Mouse (Mus musculus): ENCODE results near the gene Itch. TPM values are rescaled to one million over a fixed set of nuclear protein-coding genes. Genes with fewer than 3 reads are reported as not detected.
A peak's percentile ranks its signal among the peaks of the same experiment; 100 is the strongest.

Itch gene
- 44.7 and 48.9 TPM in 2 replicates for polyA plus RNA-seq (2014; fragmentation: Nextera tagmentation; extraction: Ambion mirVana)

DNA sequence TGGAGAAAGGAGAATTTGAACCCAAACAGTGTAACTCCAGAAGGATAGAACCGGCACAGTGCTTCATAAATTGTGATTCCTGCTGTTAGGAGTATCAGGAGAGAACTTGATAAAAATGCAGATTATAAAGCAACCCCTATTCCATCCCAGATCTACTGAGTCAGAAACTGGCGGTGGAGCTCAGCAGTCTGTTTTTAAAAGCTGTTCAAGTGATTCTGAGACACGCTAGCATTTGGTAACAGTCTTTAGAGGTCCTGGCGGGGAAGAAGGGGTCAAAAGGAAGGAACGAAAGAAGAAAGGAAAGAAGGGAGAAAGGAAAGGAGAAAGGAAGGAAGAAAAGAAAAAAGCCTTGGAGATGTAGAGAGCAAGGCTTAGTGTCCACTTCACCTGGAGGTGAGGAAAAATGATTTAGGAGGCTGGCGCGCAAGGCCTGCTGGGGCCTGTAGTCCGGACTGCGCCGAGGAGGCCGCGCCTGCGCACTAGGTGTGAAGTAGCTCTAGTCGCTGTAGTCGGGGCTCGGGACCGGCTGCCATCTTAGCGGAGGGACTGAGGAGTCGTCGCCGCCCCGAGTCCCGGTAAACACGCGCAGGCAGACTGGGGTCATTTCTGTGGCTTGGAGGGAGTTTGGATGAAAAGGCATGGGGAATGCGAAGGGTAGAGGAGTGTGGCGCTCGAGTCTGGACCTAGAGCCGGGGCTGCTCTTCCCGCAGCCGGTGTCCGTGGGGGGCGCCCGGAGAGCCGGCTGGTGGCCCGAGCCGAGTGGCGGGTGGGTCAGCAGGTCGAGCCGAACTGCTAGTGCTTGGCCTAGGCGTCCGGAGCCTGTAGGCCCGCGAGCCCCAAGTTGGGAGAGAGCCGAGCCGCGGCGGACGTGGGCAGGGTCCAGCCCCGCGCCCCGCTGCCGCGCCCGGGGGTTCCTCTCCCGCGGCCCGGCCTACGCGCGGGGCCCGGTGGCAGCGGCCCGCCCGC, at the start of gene Itch:
Gene Itch, plus strand, starts transcription at position 499 of the 966 bp plus-strand sequence.
- H3K4me3 ChIP-seq (ENCODE audit: low read depth, low read length): peak within 1 kb of the TSS; percentile 92
- 4% methylated on average over 40 of the region's 65 CpGs for WGBS
- no peaks in the 10 kb centered on the region; the same call in 1 of the 2 replicates for H3K27me3 ChIP-seq (ENCODE audit: control insufficient read depth, insufficient read depth, low read length)
- H3K27ac ChIP-seq (ENCODE audit: low read depth, low read length): peak within 1 kb of the TSS; percentile 83
- H3K9me3 ChIP-seq (ENCODE audit: control insufficient read depth, low read length): no peaks in the 10 kb centered on the region
- H3K4me1 ChIP-seq (ENCODE audit: control insufficient read depth, insufficient read depth, low read length): peaks cover 19% of the 10 kb centered on the region
- peak; percentile 98 for ATAC-seq (ENCODE audit: low read depth)
- no peaks in the 10 kb centered on the region; the same call in 1 of the 2 replicates for H3K36me3 ChIP-seq (ENCODE audit: control insufficient read depth, insufficient read depth, low read length)
- peak within 1 kb of the TSS; percentile 81 for H3K4me2 ChIP-seq (ENCODE audit: low read depth, low read length)
- peak within 1 kb of the TSS; percentile 95 for H3K9ac ChIP-seq (replicated peaks; ENCODE audit: low read depth, low read length)

DNA sequence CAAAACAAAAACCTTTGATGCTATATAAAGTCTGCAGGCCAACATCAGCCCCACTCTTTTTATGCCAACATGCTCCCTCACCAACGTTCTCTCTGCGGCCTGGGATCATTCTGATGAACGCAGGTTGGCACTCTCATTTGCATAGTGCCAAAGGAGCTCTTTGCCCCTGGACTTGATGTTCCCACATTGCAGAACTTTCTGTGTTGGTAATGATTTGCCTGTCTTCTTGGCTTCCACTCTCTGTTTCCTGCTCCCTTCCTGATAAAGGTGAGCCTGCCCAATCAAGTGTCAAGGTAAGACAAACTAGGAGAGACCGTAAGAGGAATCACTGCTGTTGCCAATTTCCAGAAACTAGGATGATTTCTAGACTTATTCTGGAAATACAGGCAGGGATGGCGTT, 48.8 kb upstream of the Itch start:
- H3K9ac ChIP-seq (replicated peaks; ENCODE audit: low read depth, low read length): no peak overlapping the region
- no peaks in the 10 kb centered on the region for H3K27me3 ChIP-seq (ENCODE audit: control insufficient read depth, insufficient read depth, low read length)
- no peak overlapping the region for H3K27ac ChIP-seq (ENCODE audit: low read depth, low read length)
- H3K4me1 ChIP-seq (ENCODE audit: control insufficient read depth, insufficient read depth, low read length): no peaks in the 10 kb centered on the region
- H3K9me3 ChIP-seq (ENCODE audit: control insufficient read depth, low read length): no peaks in the 10 kb centered on the region
- no peak overlapping the region for H3K4me3 ChIP-seq (ENCODE audit: low read depth, low read length)
- no peak for ATAC-seq (ENCODE audit: low read depth)
- 85% methylated on average over 5 of the region's 5 CpGs for WGBS
- H3K36me3 ChIP-seq (ENCODE audit: control insufficient read depth, insufficient read depth, low read length): no peaks in the 10 kb centered on the region
- H3K4me2 ChIP-seq (ENCODE audit: low read depth, low read length): no peak overlapping the region

DNA sequence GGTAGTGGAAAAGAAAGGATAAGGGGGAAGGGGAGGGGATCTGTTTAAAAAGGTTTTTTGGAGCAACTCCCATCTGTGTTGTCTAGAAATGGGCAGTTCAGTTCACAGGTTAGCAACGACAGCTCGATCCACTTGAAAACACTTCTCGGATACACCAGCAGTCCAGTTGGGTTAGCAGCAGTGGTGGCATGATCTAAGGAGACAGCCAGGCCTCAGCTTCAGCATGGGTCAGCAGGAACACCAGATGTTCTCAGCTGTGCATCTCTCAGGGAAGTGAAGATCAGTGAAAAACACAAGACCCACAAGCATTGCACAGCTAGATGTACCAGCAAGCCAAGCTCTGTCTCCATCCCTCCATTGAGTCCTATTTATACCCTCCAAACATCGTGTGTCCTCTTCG, 47.0 kb upstream of the Itch start:
- 85% methylated on average over 5 of the region's 5 CpGs for WGBS
- H3K27me3 ChIP-seq (ENCODE audit: control insufficient read depth, insufficient read depth, low read length): no peaks in the 10 kb centered on the region
- no peak overlapping the region for H3K4me2 ChIP-seq (ENCODE audit: low read depth, low read length)
- H3K4me1 ChIP-seq (ENCODE audit: control insufficient read depth, insufficient read depth, low read length): no peaks in the 10 kb centered on the region
- H3K9ac ChIP-seq (replicated peaks; ENCODE audit: low read depth, low read length): no peak overlapping the region
- no peak overlapping the region for H3K27ac ChIP-seq (ENCODE audit: low read depth, low read length)
- H3K36me3 ChIP-seq (ENCODE audit: control insufficient read depth, insufficient read depth, low read length): no peaks in the 10 kb centered on the region
- H3K4me3 ChIP-seq (ENCODE audit: low read depth, low read length): no peak overlapping the region
- ATAC-seq (ENCODE audit: low read depth): no peak
- H3K9me3 ChIP-seq (ENCODE audit: control insufficient read depth, low read length): no peaks in the 10 kb centered on the region

DNA sequence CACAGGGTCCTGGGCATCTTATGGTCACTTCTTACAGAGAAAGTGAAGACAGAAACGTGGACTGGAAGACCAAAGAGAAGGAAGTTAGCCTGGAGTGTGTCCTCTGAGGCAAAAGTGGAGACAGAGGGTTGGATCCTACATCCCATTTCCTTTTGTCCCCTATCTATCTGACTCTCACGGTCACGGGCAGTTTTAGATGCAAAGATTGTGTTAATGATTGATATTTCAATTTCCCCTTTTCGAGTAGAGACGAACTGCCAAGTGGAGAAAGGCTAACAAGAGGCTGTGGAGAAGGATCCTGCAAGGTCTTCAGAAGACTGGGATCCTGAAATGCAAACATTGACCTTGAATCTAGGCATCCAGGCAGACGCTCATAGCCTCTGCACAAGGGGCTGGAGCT, 45.0 kb upstream of the Itch start:
- no peak overlapping the region for H3K27ac ChIP-seq (ENCODE audit: low read depth, low read length)
- no peak for ATAC-seq (ENCODE audit: low read depth)
- no peaks in the 10 kb centered on the region for H3K27me3 ChIP-seq (ENCODE audit: control insufficient read depth, insufficient read depth, low read length)
- no peak overlapping the region for H3K4me2 ChIP-seq (ENCODE audit: low read depth, low read length)
- H3K4me1 ChIP-seq (ENCODE audit: control insufficient read depth, insufficient read depth, low read length): no peaks in the 10 kb centered on the region
- 83% methylated on average over 6 of the region's 6 CpGs for WGBS
- H3K9ac ChIP-seq (replicated peaks; ENCODE audit: low read depth, low read length): no peak overlapping the region
- H3K36me3 ChIP-seq (ENCODE audit: control insufficient read depth, insufficient read depth, low read length): no peaks in the 10 kb centered on the region
- H3K9me3 ChIP-seq (ENCODE audit: control insufficient read depth, low read length): no peaks in the 10 kb centered on the region
- H3K4me3 ChIP-seq (ENCODE audit: low read depth, low read length): no peak overlapping the region

DNA sequence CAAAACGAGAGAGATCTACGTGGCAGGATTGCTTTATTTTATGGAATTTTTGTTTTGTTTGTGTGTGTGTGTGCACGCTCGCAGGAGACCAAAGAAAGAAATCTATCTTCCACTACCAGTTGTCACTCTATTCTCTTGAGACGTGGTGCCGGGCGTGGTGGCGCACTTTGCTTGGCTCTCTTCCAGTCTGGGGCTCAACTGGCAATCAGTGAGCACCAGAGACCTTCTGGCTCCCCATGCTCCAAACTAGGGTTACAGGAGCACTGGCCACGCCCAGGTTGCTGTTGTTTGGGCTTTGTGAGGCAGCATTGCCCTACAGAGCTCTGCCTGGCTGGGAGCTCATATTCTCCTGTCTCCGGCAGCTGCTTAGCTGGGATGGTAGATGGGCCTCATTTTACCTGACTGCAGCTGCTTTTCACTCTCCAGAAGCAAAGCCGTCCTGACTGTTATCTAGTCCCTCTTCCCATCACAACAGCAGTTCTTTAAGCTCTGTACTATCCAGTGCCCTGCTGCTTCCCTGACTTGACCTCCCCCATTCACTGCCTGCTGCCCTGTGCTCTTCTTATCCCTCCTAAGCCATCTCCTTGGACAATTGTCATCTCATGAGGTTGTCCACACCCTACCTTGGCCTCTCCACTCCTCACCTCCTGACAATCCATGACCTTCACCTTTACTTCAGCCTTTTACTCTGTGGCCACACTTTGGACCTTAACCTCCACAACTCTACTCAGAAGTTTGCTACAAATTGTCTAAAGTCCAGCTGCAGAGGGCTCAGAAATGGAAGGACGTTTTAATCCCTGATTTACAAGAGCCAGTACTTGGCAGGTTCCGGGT, 42.2 kb upstream of the Itch start:
- H3K4me1 ChIP-seq (ENCODE audit: control insufficient read depth, insufficient read depth, low read length): no peaks in the 10 kb centered on the region
- H3K27ac ChIP-seq (ENCODE audit: low read depth, low read length): no peak overlapping the region
- no peaks in the 10 kb centered on the region for H3K36me3 ChIP-seq (ENCODE audit: control insufficient read depth, insufficient read depth, low read length)
- no peak overlapping the region for H3K9ac ChIP-seq (replicated peaks; ENCODE audit: low read depth, low read length)
- H3K4me3 ChIP-seq (ENCODE audit: low read depth, low read length): no peak overlapping the region
- WGBS: 54% methylated on average over 13 of the region's 13 CpGs
- H3K9me3 ChIP-seq (ENCODE audit: control insufficient read depth, low read length): no peaks in the 10 kb centered on the region
- H3K4me2 ChIP-seq (ENCODE audit: low read depth, low read length): no peak overlapping the region
- ATAC-seq (ENCODE audit: low read depth): no peak
- H3K27me3 ChIP-seq (ENCODE audit: control insufficient read depth, insufficient read depth, low read length): no peaks in the 10 kb centered on the region

DNA sequence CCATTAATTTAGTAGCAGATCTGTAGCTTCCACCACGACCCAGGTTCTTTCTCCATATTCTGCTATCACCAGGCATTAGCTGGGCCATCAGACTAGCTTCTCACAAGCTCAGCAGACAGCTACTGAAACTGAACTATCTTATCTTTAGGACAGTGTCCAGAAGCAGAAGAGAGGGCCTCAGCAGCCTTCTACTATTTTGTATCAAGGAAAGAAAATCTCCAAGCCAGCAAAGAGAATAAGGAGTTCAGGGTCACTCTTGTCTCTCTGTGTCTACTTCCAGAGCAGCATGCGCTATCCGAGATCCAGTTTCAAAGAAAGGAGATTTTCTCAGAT, 41.6 kb upstream of the Itch start:
- Histone ChIP-seq H3K9ac (replicated peaks; ENCODE audit: low read depth, low read length) (no peak overlapping the region), H3K9me3 (ENCODE audit: control insufficient read depth, low read length) (no peaks in the 10 kb centered on the region), H3K4me1 (ENCODE audit: control insufficient read depth, insufficient read depth, low read length) (no peaks in the 10 kb centered on the region), H3K27me3 (ENCODE audit: control insufficient read depth, insufficient read depth, low read length) (no peaks in the 10 kb centered on the region), H3K27ac (ENCODE audit: low read depth, low read length) (no peak overlapping the region), H3K4me3 (ENCODE audit: low read depth, low read length) (no peak overlapping the region), H3K36me3 (ENCODE audit: control insufficient read depth, insufficient read depth, low read length) (no peaks in the 10 kb centered on the region), H3K4me2 (ENCODE audit: low read depth, low read length) (no peak overlapping the region)
- no peak for ATAC-seq (ENCODE audit: low read depth)
- 84% methylated on average over 3 of the region's 3 CpGs for WGBS

DNA sequence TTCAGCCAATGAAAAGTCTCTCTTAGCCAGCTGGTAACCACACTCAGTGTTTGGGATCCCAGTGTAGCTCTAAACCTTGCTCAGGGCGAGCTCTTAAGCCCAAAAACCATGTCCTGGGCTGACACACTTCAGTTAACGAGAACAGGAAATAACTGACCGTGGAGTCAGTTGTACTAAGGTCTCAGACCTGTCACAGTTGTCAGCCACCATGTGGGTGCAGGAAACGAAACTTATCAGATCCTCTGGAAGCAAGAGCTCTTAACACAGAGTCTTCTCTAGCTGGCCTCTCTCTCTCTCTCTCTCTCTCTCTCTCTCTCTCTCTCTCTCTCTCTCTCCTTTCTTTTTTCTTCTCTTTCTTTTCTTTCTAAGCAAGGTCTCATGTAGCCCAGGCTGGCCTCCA, 39.9 kb upstream of the Itch start:
- 63% methylated on average over 4 of the region's 4 CpGs for WGBS
- H3K9me3 ChIP-seq (ENCODE audit: control insufficient read depth, low read length): no peaks in the 10 kb centered on the region
- no peak overlapping the region for H3K4me2 ChIP-seq (ENCODE audit: low read depth, low read length)
- no peaks in the 10 kb centered on the region for H3K27me3 ChIP-seq (ENCODE audit: control insufficient read depth, insufficient read depth, low read length)
- no peak overlapping the region for H3K9ac ChIP-seq (replicated peaks; ENCODE audit: low read depth, low read length)
- no peak overlapping the region for H3K4me3 ChIP-seq (ENCODE audit: low read depth, low read length)
- H3K36me3 ChIP-seq (ENCODE audit: control insufficient read depth, insufficient read depth, low read length): no peaks in the 10 kb centered on the region
- no peaks in the 10 kb centered on the region for H3K4me1 ChIP-seq (ENCODE audit: control insufficient read depth, insufficient read depth, low read length)
- H3K27ac ChIP-seq (ENCODE audit: low read depth, low read length): no peak overlapping the region
- no peak for ATAC-seq (ENCODE audit: low read depth)

DNA sequence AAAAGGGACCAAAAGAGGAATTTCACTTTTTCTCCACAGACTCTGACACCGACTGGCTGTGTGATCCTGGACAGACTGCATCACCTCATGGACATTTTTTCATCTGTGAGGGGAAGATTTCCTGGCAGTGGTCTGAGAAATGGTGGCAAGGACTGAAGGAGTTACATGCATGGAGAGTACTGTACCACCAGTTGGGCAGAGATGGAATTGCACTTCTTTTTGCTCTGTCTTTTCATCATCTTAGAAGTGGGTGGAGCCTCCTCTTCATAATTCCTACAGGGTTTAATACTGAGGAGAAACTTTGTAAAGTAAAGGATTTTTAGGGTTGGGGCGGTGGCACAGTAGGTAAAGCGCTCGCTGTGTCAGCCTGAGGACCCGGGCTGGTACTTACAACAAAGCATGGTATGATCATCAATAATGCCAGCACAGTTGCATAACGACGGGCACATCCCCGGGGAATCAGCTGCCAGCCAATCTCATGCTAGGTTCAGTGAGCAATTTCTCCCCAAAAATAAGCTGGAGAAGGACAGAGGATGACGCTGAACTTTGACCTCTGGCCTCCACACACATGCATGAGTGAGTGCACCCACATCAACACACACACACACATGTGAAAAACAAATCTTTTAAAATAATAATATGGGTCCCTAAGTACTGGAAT, 34.5 kb upstream of the Itch start:
- Histone ChIP-seq H3K4me2 (ENCODE audit: low read depth, low read length) (no peak overlapping the region), H3K4me1 (ENCODE audit: control insufficient read depth, insufficient read depth, low read length) (no peaks in the 10 kb centered on the region), H3K4me3 (ENCODE audit: low read depth, low read length) (no peak overlapping the region), H3K27ac (ENCODE audit: low read depth, low read length) (no peak overlapping the region), H3K27me3 (ENCODE audit: control insufficient read depth, insufficient read depth, low read length) (no peaks in the 10 kb centered on the region), H3K9ac (replicated peaks; ENCODE audit: low read depth, low read length) (no peak overlapping the region), H3K9me3 (ENCODE audit: control insufficient read depth, low read length) (no peaks in the 10 kb centered on the region), H3K36me3 (ENCODE audit: control insufficient read depth, insufficient read depth, low read length) (no peaks in the 10 kb centered on the region)
- WGBS: 77% methylated on average over 9 of the region's 9 CpGs
- ATAC-seq (ENCODE audit: low read depth): no peak
